In the genomic region with DNA sequence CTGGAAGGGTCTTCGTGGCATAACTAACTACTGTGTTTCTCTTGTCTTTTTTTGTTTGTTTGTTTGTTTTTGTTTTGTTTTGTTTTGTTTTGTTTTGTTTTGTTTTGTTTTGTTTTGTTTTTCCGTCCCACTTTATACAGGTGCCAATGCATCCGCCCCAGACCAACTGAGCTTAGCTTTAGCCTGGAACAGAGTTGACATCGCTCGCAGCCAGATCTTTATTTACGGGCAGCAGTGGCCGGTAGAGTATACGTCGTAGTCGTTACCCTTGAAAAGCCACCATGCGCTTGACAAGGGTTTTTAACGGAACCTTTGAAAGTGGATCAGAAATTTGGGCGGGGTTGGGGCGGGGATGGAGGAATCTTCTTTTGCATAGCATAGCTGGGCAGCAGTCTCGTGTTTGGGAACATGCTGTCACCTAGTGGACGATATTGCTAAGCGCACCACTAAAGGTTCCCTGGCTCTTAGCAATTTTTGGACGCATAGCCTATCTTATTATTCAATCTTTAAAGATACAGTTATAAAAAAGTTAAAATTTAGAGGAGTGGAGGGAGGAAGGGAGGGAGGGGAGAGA, we compare ENCODE assay signal across 9 mouse cellular contexts.
DNase-seq lines count a peak whose midpoint lies in the region; ATAC-seq lines count a peak whose summit lies in the region.
"Had no signal": no experiment of that assay in that cellular context is flagged by ENCODE, and none has a peak within 500 bp of the region (broad histone marks: within the 10 kb centered on the region; RNA-seq: fewer than 3 reads in every experiment).

No protein-coding gene starts in this region.

- H3K9ac ChIP-seq in forebrain, embryonic 13.5 days: no peak overlapping the region
- H3K9ac ChIP-seq in lung, embryonic 16.5 days (ENCODE audit: low read length): no peak overlapping the region
- H3K9ac ChIP-seq: liver, embryonic 15.5 days had no signal

- no peaks in the 10 kb centered on the region for H3K36me3 ChIP-seq in forebrain, embryonic 13.5 days (ENCODE audit: poor library complexity, severe bottlenecking)
- H3K36me3 ChIP-seq in hindbrain, embryonic 10.5 days: no peaks in the 10 kb centered on the region
- H3K36me3 ChIP-seq in lung, embryonic 16.5 days (ENCODE audit: control insufficient read depth, insufficient read depth, low read length): no peaks in the 10 kb centered on the region
- H3K36me3 ChIP-seq: liver, embryonic 15.5 days had no signal

- no peak overlapping the region for H3K27ac ChIP-seq in forebrain, embryonic 13.5 days
- no peak overlapping the region for H3K27ac ChIP-seq in hindbrain, embryonic 10.5 days
- H3K27ac ChIP-seq in lung, embryonic 16.5 days (ENCODE audit: low read length): no peak overlapping the region
- H3K27ac ChIP-seq: liver, embryonic 15.5 days had no signal

- peak; percentile 94 for ATAC-seq in forebrain, embryonic 13.5 days
- peak; percentile 87 for ATAC-seq in lung, embryonic 16.5 days (ENCODE audit: low read depth)

- peak; percentile 19 for DNase-seq in MN1 (ENCODE audit: low spot score)
- peak; percentile 28 for DNase-seq in c-Kit-positive CD71-positive TER-119-positive erythroid progenitor cells, embryonic 14.5 days (ENCODE audit: low spot score)
- DNase-seq in hindbrain, embryonic 10.5 days (ENCODE audit: low spot score): peak; percentile 54
- DNase-seq in layer of hippocampus, adult 8-10 months (ENCODE audit: low spot score in 2 of 2): peak; percentile 44 to 73
- DNase-seq in right cerebral cortex, postnatal 10 days (ENCODE audit: low spot score in 2 of 2): peak; percentile 81 to 87
- no peak for DNase-seq in thymus, postnatal 14 days

- H3K4me3 ChIP-seq in forebrain, embryonic 13.5 days: no peak overlapping the region
- H3K4me3 ChIP-seq in hindbrain, embryonic 10.5 days: peak overlapping the region; percentile 34; the same call in 1 of the 2 replicates
- H3K4me3 ChIP-seq in lung, embryonic 16.5 days (ENCODE audit: low read length): peak overlapping the region; percentile 30; the same call in 1 of the 2 replicates
- H3K4me3 ChIP-seq: liver, embryonic 15.5 days had no signal

- H3K4me1 ChIP-seq in forebrain, embryonic 13.5 days: 0 out of 2 replicates have a peak, but pooled peaks cover 3% of the 10 kb centered on the region
- H3K4me1 ChIP-seq in hindbrain, embryonic 10.5 days (replicated peaks): peaks cover 9% of the 10 kb centered on the region
- H3K4me1 ChIP-seq in lung, embryonic 16.5 days (replicated peaks; ENCODE audit: control insufficient read depth, insufficient read depth, low read length): peaks cover 7% of the 10 kb centered on the region

- no peaks in the 10 kb centered on the region for H3K27me3 ChIP-seq in forebrain, embryonic 13.5 days
- peaks cover 6% of the 10 kb centered on the region for H3K27me3 ChIP-seq in hindbrain, embryonic 10.5 days (ENCODE audit: insufficient read depth, poor library complexity, severe bottlenecking)
- H3K27me3 ChIP-seq in lung, embryonic 16.5 days (ENCODE audit: control insufficient read depth, insufficient read depth, low read depth, low read length): no peaks in the 10 kb centered on the region
- H3K27me3 ChIP-seq: liver, embryonic 15.5 days had no signal

- H3K9me3 ChIP-seq in forebrain, embryonic 13.5 days (replicated peaks): no peaks in the 10 kb centered on the region
- no peaks in the 10 kb centered on the region for H3K9me3 ChIP-seq in hindbrain, embryonic 10.5 days
- no peaks in the 10 kb centered on the region for H3K9me3 ChIP-seq in lung, embryonic 16.5 days (ENCODE audit: control insufficient read depth, low read length)
- H3K9me3 ChIP-seq: liver, embryonic 15.5 days had no signal

- 20% methylated on average over 18 of the region's 18 CpGs for WGBS in forebrain, embryonic 13.5 days
- WGBS in hindbrain, embryonic 10.5 days: 24% methylated on average over 18 of the region's 18 CpGs
- 20% methylated on average over 18 of the region's 18 CpGs for WGBS in lung, embryonic 16.5 days

- peak overlapping the region; percentile 46 for H3K4me2 ChIP-seq in forebrain, embryonic 13.5 days
- H3K4me2 ChIP-seq in lung, embryonic 16.5 days (ENCODE audit: low read depth, low read length): peak overlapping the region; percentile 68
- H3K4me2 ChIP-seq: liver, embryonic 15.5 days had no signal
